Mouse (Mus musculus) adrenal gland (tissue): ENCODE measurements around the gene Gpr158.
"Not testable (repeated sequence)": the region's sequence is repeated elsewhere in the genome, so short reads cannot be mapped to it uniquely, and the experiment has no call there.

ENCODE experiments used
- intact Hi-C: fragments of 180-260 bp; cut with DNase I; formaldehyde crosslinking; loops from one replicate; pipeline ENCODE4 v1.15.1; 2025
- long read RNA-seq, 2 experiments: library from polyadenylated mRNA; unstranded; transcript quantifications; one replicate each; pipeline ENCODE4 v2.0.0; 2020; ENCODE audit warnings: borderline replicate concordance in 1 of 2; ENCODE audit not compliant: insufficient replicate concordance in 1 of 2

Gpr158 gene
- long read RNA-seq, experiment 1, partial matches to known transcripts = 0 of 1 reads
- long read RNA-seq, experiment 1, other reads (novel, unspliced or antisense) = 1 of 1 reads
- long read RNA-seq, experiment 2, partial matches to known transcripts = 0 of 3 reads
- long read RNA-seq, experiment 2, other reads (novel, unspliced or antisense) = 3 of 3 reads

- intact Hi-C loops = no loop called here
Observed at GRCm38 (mm10) chr2:21367345-21368111, at the start of gene Gpr158. Gene Gpr158, plus strand, starts transcription at chr2:21367542.

GRCm38 (mm10) chr2:21343821-21344220, 23.5 kb upstream of the Gpr158 start:
- intact Hi-C loops = no loop called here

DNA sequence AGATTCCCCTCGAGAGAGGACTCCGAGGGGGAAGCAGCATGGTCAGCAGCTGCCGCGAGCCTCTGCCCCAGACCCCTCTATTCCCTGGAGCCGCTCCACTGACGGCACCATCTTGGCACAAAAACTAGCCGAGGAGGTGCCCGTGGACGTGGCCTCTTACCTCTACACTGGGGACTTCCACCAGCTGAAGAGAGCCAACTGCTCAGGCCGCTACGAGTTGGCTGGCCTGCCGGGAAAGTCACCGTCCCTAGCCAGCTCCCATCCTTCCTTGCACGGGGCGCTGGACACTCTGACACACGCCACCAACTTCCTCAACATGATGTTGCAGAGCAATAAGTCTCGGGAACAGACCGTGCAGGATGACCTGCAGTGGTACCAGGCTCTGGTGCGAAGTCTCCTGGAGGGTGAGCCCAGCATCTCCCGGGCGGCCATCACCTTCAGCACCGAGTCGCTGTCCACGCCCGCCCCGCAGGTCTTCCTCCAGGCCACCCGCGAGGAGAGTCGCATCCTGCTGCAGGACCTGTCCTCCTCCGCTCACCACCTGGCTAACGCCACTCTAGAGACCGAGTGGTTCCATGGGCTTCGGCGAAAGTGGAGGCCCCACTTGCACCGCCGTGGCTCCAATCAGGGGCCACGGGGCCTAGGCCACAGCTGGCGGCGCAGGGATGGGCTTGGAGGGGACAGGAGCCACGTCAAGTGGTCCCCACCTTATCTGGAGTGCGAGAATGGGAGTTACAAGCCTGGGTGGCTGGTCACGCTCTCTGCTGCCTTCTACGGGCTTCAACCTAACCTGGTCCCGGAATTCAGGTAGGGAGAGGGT, 1.2 kb downstream of the Gpr158 start:
- intact Hi-C loops = no loop called here

GRCm38 (mm10) chr2:21369171-21369485, 1.8 kb downstream of the Gpr158 start:
- intact Hi-C loops = no loop called here

DNA sequence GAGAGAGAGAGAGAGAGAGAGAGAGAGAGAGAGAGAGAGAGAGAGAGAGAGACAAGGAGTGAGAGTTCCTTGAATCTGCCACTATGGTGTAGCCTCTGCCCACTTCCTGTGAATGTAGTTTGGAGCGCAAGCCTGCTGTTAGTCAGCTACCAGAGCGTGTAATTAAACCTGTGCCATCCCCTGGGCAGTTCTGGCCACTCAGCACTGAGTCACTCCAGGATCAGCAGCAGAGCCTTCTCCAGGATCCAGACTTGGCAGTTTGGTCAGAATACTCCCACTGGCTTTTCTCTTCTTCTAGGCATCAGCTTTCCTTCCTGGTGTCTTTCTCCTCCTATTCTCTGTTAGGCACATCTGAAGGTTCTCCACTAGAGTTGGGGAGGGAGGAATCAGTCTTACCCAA, 2.2 kb downstream of the Gpr158 start:
- intact Hi-C loops = no loop called here

DNA sequence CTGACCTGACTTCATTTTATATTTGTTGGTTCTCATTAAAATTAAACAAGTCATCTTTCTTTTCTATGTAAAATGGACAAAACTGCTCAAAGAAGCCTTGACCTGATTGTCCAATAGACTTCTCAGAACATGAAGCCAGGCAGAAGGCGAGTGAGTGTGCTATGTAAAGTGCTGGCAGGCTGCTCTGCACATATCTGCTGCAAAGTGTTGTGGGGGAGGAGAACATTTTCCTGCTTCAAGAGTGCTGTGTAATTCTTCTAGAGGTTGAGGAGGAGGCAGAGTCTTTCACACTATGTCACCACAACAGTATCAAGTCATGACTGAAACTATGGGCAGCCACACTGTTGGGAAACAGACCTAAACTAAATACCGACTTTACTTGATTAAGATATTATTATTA, 12.2 kb downstream of the Gpr158 start:
- intact Hi-C loops = no loop called here

GRCm38 (mm10) chr2:21392727-21393126, 25.4 kb downstream of the Gpr158 start:
- intact Hi-C loops = no loop called here

GRCm38 (mm10) chr2:21397347-21397746, 30.0 kb downstream of the Gpr158 start:
- intact Hi-C loops = no loop called here

GRCm38 (mm10) chr2:21399657-21400056, 32.3 kb downstream of the Gpr158 start:
- intact Hi-C loops = no loop called here

DNA sequence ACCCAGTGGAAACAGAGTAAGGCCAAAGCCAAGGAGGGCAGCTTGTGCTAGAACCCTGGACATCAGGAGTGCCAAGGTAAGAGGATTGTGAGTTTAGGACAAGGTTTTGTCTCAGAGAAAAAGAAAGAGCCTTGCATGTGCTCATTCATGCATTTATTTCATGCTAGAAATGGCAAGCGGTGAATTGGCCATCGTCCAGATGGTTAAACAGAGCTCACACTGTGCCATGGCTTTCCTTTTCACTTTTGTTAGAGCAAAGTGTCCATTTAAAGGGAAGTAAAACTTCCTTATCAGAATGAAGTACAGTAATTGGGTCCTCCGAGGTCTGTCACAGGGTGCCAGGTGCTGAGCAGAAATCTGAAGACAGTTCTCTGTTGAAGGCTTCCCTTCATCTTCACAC, 38.3 kb downstream of the Gpr158 start:
- intact Hi-C loops = no loop called here

DNA sequence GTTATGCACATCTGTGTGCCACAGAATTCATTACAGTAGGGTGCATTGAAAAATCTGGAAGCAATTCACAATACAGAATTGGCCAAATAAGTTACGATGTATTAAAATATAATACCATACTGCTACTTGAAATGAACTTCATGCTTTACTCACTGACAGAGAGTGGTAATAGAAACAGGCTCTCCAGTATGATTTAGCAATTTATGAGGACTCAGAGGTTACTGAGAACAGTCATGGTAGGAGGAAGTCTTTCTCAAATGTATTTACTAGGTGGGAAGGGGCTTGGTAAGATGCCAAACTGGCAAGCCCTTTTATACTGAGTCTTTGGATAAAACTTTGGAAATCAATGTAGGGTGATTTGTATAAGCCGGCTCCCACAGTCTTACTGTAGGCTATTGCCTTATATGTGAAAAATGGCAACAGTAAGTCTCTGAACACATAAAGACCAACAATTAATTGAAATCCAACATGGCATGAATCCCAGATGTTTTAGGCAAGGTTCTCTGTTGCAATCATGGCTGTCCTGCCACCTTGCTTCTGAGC, 40.2 kb downstream of the Gpr158 start:
- intact Hi-C loops = no loop called here

DNA sequence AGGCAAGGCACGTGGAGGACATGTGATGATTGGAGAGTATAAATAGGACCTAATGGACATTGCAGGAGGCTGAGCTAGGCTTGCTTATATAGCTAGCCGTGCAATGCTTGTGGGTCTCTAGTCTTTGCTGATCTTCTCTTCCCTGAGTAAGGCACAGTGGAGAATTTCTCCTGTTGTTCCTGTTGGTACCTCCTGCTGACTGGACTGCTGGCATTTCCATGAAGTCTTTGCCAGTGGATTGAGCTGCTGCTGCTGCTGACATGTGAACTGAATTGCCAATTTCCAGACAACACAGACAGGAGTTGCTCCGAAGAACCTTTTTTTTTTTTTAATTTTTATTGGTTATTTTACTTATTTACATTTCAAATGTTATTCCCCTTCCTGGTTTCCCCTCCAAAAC, 41.5 kb downstream of the Gpr158 start:
- intact Hi-C loops = no loop called here

DNA sequence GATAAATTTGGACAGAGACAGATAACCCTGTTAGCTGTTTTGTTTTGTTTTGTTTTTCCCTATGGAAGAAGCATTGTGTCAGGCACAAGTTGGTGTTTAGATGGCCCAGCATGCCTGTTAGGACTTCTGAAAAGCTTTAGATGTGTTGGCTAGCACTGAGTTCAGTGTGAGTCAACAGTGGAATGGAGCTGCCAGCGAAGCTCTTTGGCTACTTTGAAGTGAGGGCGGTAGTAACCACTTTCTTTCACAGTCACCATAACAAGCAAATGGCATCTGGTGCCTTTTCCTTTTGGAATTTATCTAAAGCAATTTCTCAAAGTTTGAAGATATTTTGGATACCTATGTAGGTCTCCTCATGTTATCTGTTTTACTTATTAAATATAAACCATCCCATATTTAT, 62.9 kb downstream of the Gpr158 start:
- intact Hi-C loops = no loop called here

DNA sequence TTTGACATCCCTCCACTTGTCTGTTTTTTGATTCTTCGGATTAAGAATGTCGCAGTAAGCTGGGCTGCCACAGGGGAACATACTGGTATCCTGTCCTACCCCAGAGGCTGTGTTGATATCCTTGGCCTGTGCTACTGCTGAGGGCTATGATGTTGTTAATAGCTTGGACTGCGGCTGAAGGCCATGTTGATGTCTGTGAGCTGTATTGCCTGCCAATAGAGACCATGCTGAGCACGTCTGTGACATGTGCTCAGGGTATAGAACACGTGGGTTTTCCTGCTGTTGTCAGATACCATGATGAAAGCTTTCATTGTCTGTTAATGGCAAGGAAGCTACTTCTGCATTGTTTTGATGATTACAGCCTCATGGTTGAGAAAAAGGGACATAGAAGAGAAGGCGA, 63.8 kb downstream of the Gpr158 start:
- intact Hi-C loops = no loop called here

GRCm38 (mm10) chr2:21439626-21440025, 72.3 kb downstream of the Gpr158 start:
- intact Hi-C loops = no loop called here

DNA sequence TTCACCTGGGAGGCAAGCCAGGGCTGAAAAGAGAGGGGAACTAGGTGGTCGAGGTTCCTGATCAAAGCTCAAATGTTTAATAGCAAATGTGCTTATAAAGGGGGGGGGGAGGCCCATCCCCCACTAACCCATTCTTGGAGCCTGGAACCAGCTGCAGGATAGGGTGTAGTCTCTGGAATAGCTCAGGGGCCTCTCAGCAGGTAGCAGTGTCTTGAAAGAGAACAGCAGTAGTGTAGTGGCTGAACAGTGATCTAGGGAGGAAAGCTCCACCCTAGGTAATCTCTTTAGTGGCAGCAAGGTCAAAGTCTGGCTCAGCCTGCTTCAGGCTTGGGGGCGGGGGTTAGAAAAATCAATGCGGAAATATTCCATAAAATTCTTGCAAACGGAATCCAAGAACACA, 93.3 kb downstream of the Gpr158 start:
- intact Hi-C loops = not testable (repeated sequence)

GRCm38 (mm10) chr2:21474957-21475356, 107.6 kb downstream of the Gpr158 start:
- intact Hi-C loops = no loop called here

GRCm38 (mm10) chr2:21496881-21497280, 129.5 kb downstream of the Gpr158 start:
- intact Hi-C loops = no loop called here

- intact Hi-C loops = no loop called here
Observed at GRCm38 (mm10) chr2:21497965-21498364, 130.6 kb downstream of the Gpr158 start.

GRCm38 (mm10) chr2:21499399-21499798, 132.1 kb downstream of the Gpr158 start:
- intact Hi-C loops = no loop called here

DNA sequence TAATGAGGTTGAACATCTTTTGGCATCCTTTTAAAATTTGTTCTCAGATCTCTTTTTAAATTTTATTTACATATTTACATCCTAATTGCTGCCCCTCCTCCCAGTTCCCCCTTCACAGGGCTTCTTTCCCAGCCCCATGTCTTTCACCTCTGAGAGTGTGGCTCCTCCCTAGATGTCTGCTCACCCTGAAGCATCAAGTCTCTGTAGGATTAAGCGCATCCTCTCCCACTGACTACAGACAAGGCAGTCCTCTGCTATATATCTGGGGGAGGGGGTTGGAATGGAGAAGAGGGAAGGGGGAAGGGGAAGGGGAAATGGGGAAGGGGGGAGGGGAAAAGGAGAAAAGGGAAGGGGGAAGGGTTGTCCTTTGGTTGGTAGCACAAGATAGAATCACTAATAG, 140.1 kb downstream of the Gpr158 start:
- intact Hi-C loops = no loop called here

GRCm38 (mm10) chr2:21530750-21531149, 163.4 kb downstream of the Gpr158 start:
- intact Hi-C loops = no loop called here
